Mouse (Mus musculus) midbrain, embryonic 11.5 days (tissue): ENCODE results near the gene Serinc1. TPM values are rescaled to one million over a fixed set of nuclear protein-coding genes. Genes with fewer than 3 reads are reported as not detected.

Source experiments
- ATAC-seq: fragments of 200-750 bp; cut with Nextera tagmentation; 2 replicates; pipeline ENCODE4 v1.8.0; 2017; ENCODE audit warnings: moderate TSS enrichment, moderate library complexity; ENCODE audit not compliant: low FRiP score
- DNase-seq: peaks from one replicate; pipeline ENCODE4 v3.0.0; 2015; ENCODE audit warnings: low spot score; ENCODE audit errors: missing footprints
- H3K27ac ChIP-seq: fragments of 300-500 bp; sonication (generic); 2 replicates; pipeline ENCODE4 v1.5.1; 2014; ENCODE audit warnings: low read depth, low read length
- H3K27me3 ChIP-seq: fragments of 300-500 bp; sonication (generic); 2 replicates; pipeline ENCODE4 v1.6.1; 2014; ENCODE audit warnings: mild to moderate bottlenecking, low read length, moderate library complexity, mixed read lengths; ENCODE audit not compliant: control insufficient read depth, insufficient read depth
- H3K36me3 ChIP-seq: fragments of 300-500 bp; sonication (generic); 2 replicates; pipeline ENCODE4 v1.6.1; 2014; ENCODE audit warnings: mild to moderate bottlenecking, low read length, moderate library complexity, mixed read lengths; ENCODE audit not compliant: control insufficient read depth, insufficient read depth
- H3K4me1 ChIP-seq: fragments of 300-500 bp; sonication (generic); 2 replicates; pipeline ENCODE4 v1.6.1; 2014; ENCODE audit warnings: low read length; ENCODE audit not compliant: control insufficient read depth, insufficient read depth
- H3K4me2 ChIP-seq: fragments of 300-500 bp; sonication (generic); 2 replicates; pipeline ENCODE4 v1.6.1; 2014; ENCODE audit warnings: mild to moderate bottlenecking, moderate library complexity
- H3K4me3 ChIP-seq: fragments of 300-500 bp; sonication (generic); 2 replicates; pipeline ENCODE4 v1.5.1; 2014; ENCODE audit warnings: low read depth, low read length
- H3K9ac ChIP-seq: fragments of 300-500 bp; sonication (generic); 2 replicates; pipeline ENCODE4 v1.6.1; 2014; ENCODE audit warnings: low read length
- H3K9me3 ChIP-seq: fragments of 300-500 bp; sonication (generic); 2 replicates; pipeline ENCODE4 v1.6.1; 2016; ENCODE audit warnings: low read length; ENCODE audit not compliant: control insufficient read depth
- WGBS: fragments of 180-500 bp; shearing (Covaris S2); extraction: QIAGEN DNeasy Blood & Tissue Kit; methylation state at CpG from one replicate; pipeline ENCODE4 v1.1.7; 2014; 5-methylcytosine and 5-hydroxymethylcytosine counted together
- polyA plus RNA-seq: library from polyadenylated mRNA; unstranded; fragments of >200 nt; fragmentation: Nextera tagmentation; extraction: Ambion mirVana; gene quantifications from 2 replicates; pipeline ENCODE4 v1.2.1, GENCODE M21; 2014

Gene Serinc1
- 243 and 274 TPM in 2 replicates for polyA plus RNA-seq

GRCm38 (mm10) chr10:57532218-57533101, at the start of gene Serinc1:
Gene Serinc1, minus strand, starts transcription at chr10:57532530.
- 14% methylated on average over 44 of the region's 49 CpGs for WGBS
- DNase-seq (peak; percentile 99), ATAC-seq (peak; percentile 100)
- H3K27me3 ChIP-seq = no peaks in the 10 kb centered on the region
- peak within 1 kb of the TSS; percentile 82 for H3K27ac ChIP-seq
- peak within 1 kb of the TSS; percentile 91 for H3K9ac ChIP-seq
- H3K4me3 ChIP-seq = peak within 1 kb of the TSS; percentile 85
- no peaks in the 10 kb centered on the region for H3K9me3 ChIP-seq
- H3K36me3 ChIP-seq = no peaks in the 10 kb centered on the region
- H3K4me1 ChIP-seq = peaks cover 15% of the 10 kb centered on the region
- H3K4me2 ChIP-seq = peak within 1 kb of the TSS; percentile 69

GRCm38 (mm10) chr10:57576721-57577120, 44.4 kb upstream of the Serinc1 start:
- no peak overlapping the region for H3K4me3 ChIP-seq
- no peak overlapping the region for H3K27ac ChIP-seq
- H3K27me3 ChIP-seq = no peaks in the 10 kb centered on the region
- WGBS = 46% methylated on average over 2 of the region's 2 CpGs
- DNase-seq (no peak), ATAC-seq (no peak)
- H3K9me3 ChIP-seq = no peaks in the 10 kb centered on the region
- H3K4me2 ChIP-seq = no peak overlapping the region
- H3K4me1 ChIP-seq = peaks cover 4% of the 10 kb centered on the region; the same call in 1 of the 2 replicates
- H3K36me3 ChIP-seq = no peaks in the 10 kb centered on the region
- no peak overlapping the region for H3K9ac ChIP-seq

DNA sequence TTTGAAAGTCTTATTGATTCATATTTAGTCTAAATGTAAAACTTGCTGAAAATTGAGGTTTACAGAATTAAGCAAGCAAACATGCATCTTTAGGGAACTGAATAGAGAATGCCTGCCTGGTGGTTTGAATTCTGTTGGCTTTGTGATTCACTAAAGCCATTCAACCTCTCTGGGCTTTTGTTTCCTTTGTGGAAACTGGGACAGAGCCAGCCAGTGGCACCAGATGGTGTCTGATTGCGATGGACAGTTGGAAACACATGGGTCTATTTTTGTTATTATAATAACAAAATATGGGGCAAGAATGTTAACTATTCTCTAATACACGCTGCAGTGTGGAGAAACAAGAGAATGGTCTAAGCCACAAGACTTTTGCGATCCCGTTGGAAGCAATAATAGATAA, 39.8 kb upstream of the Serinc1 start:
- H3K27me3 ChIP-seq = no peaks in the 10 kb centered on the region
- H3K4me2 ChIP-seq = no peak overlapping the region
- 18% methylated on average over 4 of the region's 4 CpGs for WGBS
- peak overlapping the region; percentile 60 for H3K27ac ChIP-seq
- no peaks in the 10 kb centered on the region for H3K9me3 ChIP-seq
- DNase-seq (peak; percentile 88), ATAC-seq (peak; percentile 47)
- peaks cover 15% of the 10 kb centered on the region for H3K4me1 ChIP-seq
- no peak overlapping the region for H3K4me3 ChIP-seq
- no peak overlapping the region for H3K9ac ChIP-seq
- no peaks in the 10 kb centered on the region for H3K36me3 ChIP-seq

DNA sequence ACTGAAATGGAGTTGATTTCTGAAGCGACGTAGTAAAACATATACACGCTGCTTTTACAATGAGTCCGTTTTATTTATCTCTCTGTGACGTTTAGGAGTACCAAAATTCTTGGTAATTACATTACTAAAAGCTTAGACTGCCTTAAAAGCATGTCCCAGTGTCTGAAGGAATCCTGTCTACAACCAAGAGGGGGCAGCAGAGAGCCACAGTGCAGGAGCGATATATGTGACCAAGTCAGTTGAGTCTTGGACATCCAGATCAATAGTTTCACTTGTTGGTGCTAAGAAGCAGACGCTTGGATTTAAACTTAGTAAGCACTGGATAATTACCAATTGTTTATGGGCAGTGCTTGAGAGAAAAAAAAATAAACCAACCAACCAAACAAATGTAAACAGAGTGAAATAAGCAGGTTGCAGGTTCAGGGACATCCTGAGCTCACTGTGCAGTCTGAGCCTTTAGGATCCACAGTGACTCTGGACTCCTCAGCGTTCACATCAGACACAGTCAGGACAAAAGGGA, 38.9 kb upstream of the Serinc1 start:
- H3K4me2 ChIP-seq = no peak overlapping the region
- H3K4me3 ChIP-seq = no peak overlapping the region
- 30% methylated on average over 8 of the region's 8 CpGs for WGBS
- no peaks in the 10 kb centered on the region for H3K27me3 ChIP-seq
- peak; percentile 43; the same call in 1 of the 2 replicates for ATAC-seq
- no peak overlapping the region for H3K9ac ChIP-seq
- H3K9me3 ChIP-seq = no peaks in the 10 kb centered on the region
- peak overlapping the region; percentile 63; the same call in 1 of the 2 replicates for H3K27ac ChIP-seq
- peak; percentile 95 for DNase-seq
- peaks cover 13% of the 10 kb centered on the region for H3K4me1 ChIP-seq
- no peaks in the 10 kb centered on the region for H3K36me3 ChIP-seq

DNA sequence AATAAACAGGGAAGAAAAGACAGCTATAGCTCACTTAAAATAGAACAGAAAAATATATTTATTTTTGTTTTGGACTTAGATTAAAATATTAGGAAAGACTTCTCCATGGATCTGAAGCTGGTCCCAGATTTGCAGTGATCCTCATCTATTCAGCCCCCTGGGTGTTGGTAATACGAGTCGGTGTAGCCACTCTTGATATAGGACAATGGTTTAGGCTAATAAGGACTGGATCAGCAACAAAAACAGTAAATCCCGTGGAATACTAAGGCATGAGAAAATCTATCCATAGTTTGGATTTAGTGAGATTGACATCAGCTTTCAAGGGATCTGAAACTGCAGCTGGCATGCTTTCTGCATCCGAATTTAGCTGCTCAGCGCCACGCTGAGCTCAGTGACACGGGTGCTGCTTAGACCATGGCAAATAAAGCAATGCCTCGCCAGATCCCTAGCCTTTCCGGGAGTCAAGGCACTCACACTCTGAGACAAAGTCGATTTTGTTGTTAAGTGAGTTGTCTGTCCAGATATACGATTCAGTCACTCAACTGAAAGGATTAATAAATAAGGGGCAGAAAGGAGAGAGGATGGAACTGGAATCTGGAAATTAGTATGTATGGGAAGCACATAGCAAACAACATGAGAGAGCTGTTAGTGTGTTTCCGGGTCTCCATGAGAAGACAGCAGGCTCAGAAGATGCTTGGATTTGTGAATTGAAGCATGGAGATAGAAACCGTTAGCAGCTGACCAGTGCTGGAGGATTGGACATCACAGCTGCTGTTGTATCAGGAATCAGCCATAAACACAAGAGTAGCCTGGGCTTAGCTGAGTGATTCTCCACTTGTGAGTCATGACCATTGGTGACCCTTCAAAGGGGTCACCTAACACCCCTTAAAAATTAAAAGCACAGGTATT, 36.9 kb upstream of the Serinc1 start:
- Histone ChIP-seq H3K4me2 (peak overlapping the region; percentile 19; the same call in 1 of the 2 replicates), H3K27me3 (no peaks in the 10 kb centered on the region), H3K9ac (peak overlapping the region; percentile 16; the same call in 1 of the 2 replicates), H3K4me1 (peaks cover 13% of the 10 kb centered on the region), H3K27ac (peak overlapping the region; percentile 83), H3K4me3 (no peak overlapping the region), H3K36me3 (no peaks in the 10 kb centered on the region), H3K9me3 (no peaks in the 10 kb centered on the region)
- DNase-seq = peak; percentile 90
- 23% methylated on average over 13 of the region's 13 CpGs for WGBS
- ATAC-seq = peak; percentile 90

- Histone ChIP-seq H3K36me3 (no peaks in the 10 kb centered on the region), H3K9ac (no peak overlapping the region), H3K4me2 (no peak overlapping the region), H3K27ac (no peak overlapping the region), H3K9me3 (no peaks in the 10 kb centered on the region), H3K4me3 (no peak overlapping the region), H3K27me3 (no peaks in the 10 kb centered on the region), H3K4me1 (peaks cover 13% of the 10 kb centered on the region)
- DNase-seq (no peak), ATAC-seq (no peak)
- 65% methylated on average over 1 of the region's 1 CpGs for WGBS
Measured at GRCm38 (mm10) chr10:57566221-57566620, 33.9 kb upstream of the Serinc1 start.

GRCm38 (mm10) chr10:57557597-57557996, 25.3 kb upstream of the Serinc1 start:
- DNase-seq = no peak

DNA sequence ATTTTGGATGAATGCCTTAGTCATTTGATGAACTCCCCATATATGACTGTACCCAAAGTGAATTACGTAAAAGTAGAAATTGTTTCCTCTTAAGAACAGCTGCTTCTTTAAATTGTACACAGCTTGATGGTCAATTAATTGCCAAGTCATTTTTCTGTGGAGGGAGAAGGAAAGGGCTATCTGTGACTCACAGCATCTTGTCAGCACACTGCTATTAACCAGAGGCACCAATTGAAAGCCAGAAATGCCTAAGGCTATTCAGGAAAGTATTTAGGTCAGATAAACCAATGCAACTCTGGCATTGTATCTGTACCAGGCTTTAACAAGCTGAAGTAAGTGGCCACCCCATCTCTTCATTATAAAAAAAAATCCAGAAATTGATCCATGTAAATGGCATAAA, 21.4 kb upstream of the Serinc1 start:
- no peak overlapping the region for H3K27ac ChIP-seq
- no peak overlapping the region for H3K4me2 ChIP-seq
- no peaks in the 10 kb centered on the region for H3K36me3 ChIP-seq
- ATAC-seq (no peak), DNase-seq (no peak)
- H3K9ac ChIP-seq = no peak overlapping the region
- H3K4me1 ChIP-seq = no peaks in the 10 kb centered on the region
- H3K4me3 ChIP-seq = no peak overlapping the region
- no peaks in the 10 kb centered on the region for H3K9me3 ChIP-seq
- H3K27me3 ChIP-seq = no peaks in the 10 kb centered on the region
- 87% methylated on average over 1 of the region's 1 CpGs for WGBS

More at GRCm38 (mm10) chr10:57557597-57557996, 25.3 kb upstream of the Serinc1 start:
- Histone ChIP-seq H3K4me1 (no peaks in the 10 kb centered on the region), H3K4me3 (no peak overlapping the region), H3K27ac (no peak overlapping the region), H3K9me3 (no peaks in the 10 kb centered on the region), H3K9ac (no peak overlapping the region), H3K27me3 (no peaks in the 10 kb centered on the region), H3K4me2 (no peak overlapping the region), H3K36me3 (no peaks in the 10 kb centered on the region)
- 84% methylated on average over 5 of the region's 5 CpGs for WGBS
- no peak for ATAC-seq
